Mouse (Mus musculus) stomach, embryonic 14.5 days (tissue): ENCODE results near the gene Rnf220. TPM values are rescaled to one million over a fixed set of nuclear protein-coding genes. Genes with fewer than 3 reads are reported as not detected.
A peak's percentile ranks its signal among the peaks of the same experiment; 100 is the strongest.

Experiments
- ATAC-seq: fragments of 200-750 bp; cut with Nextera tagmentation; 2 replicates; pipeline ENCODE4 v1.8.0; 2017; ENCODE audit warnings: low read depth, moderate TSS enrichment; ENCODE audit not compliant: insufficient number of reproducible peaks, insufficient read depth, low FRiP score
- H3K27ac ChIP-seq: fragments of 300-500 bp; sonication (generic); 2 replicates; pipeline ENCODE4 v1.5.1; 2014; ENCODE audit warnings: mild to moderate bottlenecking, low read length, moderate library complexity, mixed read lengths
- H3K27me3 ChIP-seq: fragments of 300-500 bp; sonication (generic); 2 replicates; pipeline ENCODE4 v1.6.1; 2014; ENCODE audit warnings: low read length, control low read depth, mixed read lengths; ENCODE audit not compliant: control insufficient read depth, insufficient read depth
- H3K36me3 ChIP-seq: fragments of 300-500 bp; sonication (generic); 2 replicates; pipeline ENCODE4 v1.6.1; 2014; ENCODE audit warnings: mild to moderate bottlenecking, control low read depth, low read length, moderate library complexity, mixed read lengths; ENCODE audit not compliant: control insufficient read depth, insufficient read depth
- H3K4me1 ChIP-seq: fragments of 300-500 bp; sonication (generic); 2 replicates; pipeline ENCODE4 v1.6.1; 2014; ENCODE audit warnings: low read length, control low read depth, mixed read lengths; ENCODE audit not compliant: control insufficient read depth, insufficient read depth
- H3K4me2 ChIP-seq: fragments of 300-500 bp; sonication (generic); replicated peaks from 2 replicates; pipeline ENCODE4 v1.6.1; 2014; ENCODE audit warnings: low read depth, low read length, control low read depth
- H3K4me3 ChIP-seq: fragments of 300-500 bp; sonication (generic); 2 replicates; pipeline ENCODE4 v1.5.1; 2014; ENCODE audit warnings: low read depth, low read length, control low read depth
- H3K9ac ChIP-seq: fragments of 300-500 bp; sonication (generic); replicated peaks from 2 replicates; pipeline ENCODE4 v1.6.1; 2014; ENCODE audit warnings: low read depth, mild to moderate bottlenecking, control low read depth, low read length, moderate library complexity, mixed read lengths
- H3K9me3 ChIP-seq: fragments of 300-500 bp; sonication (generic); 2 replicates; pipeline ENCODE4 v1.6.1; 2016; ENCODE audit warnings: low read depth, low read length, control low read depth; ENCODE audit not compliant: control insufficient read depth
- WGBS: fragments of 180-500 bp; shearing (Covaris S2); extraction: QIAGEN DNeasy Blood & Tissue Kit; methylation state at CpG from one replicate; pipeline ENCODE4 v1.1.7; 2014; 5-methylcytosine and 5-hydroxymethylcytosine counted together
- polyA plus RNA-seq: library from polyadenylated mRNA; unstranded; fragments of >200 nt; fragmentation: Nextera tagmentation; extraction: Ambion mirVana; gene quantifications from 2 replicates; pipeline ENCODE4 v1.2.1, GENCODE M21; 2014

Gene Rnf220
- 53.1 and 54.5 TPM in 2 replicates for polyA plus RNA-seq

GRCm38 (mm10) chr4:117496482-117497165 is at the start of gene Rnf220:
Gene Rnf220, minus strand, starts transcription at chr4:117497052.
- Histone ChIP-seq H3K27ac (no peak within 1 kb of the TSS), H3K4me3 (peak within 1 kb of the TSS; percentile 42), H3K27me3 (peaks cover 20% of the 10 kb centered on the region), H3K4me1 (peaks cover 23% of the 10 kb centered on the region), H3K9ac (0 out of 2 replicates have a peak within 1 kb of the TSS, but pooled peaks have one; percentile 1), H3K36me3 (no peaks in the 10 kb centered on the region), H3K9me3 (no peaks in the 10 kb centered on the region), H3K4me2 (peak within 1 kb of the TSS; percentile 94)
- ATAC-seq = peak; percentile 86
- WGBS = under 1% methylated on average over 42 of the region's 42 CpGs

GRCm38 (mm10) chr4:117546616-117547015 is 49.8 kb upstream of the Rnf220 start:
- H3K27me3 ChIP-seq = no peaks in the 10 kb centered on the region
- no peaks in the 10 kb centered on the region for H3K9me3 ChIP-seq
- H3K4me1 ChIP-seq = peaks cover 11% of the 10 kb centered on the region
- WGBS = 85% methylated on average over 6 of the region's 6 CpGs
- H3K9ac ChIP-seq = no peak overlapping the region
- no peak overlapping the region for H3K4me3 ChIP-seq
- H3K27ac ChIP-seq = no peak overlapping the region
- no peak for ATAC-seq
- H3K36me3 ChIP-seq = no peaks in the 10 kb centered on the region
- H3K4me2 ChIP-seq = no peak overlapping the region

- 84% methylated on average over 3 of the region's 3 CpGs for WGBS
- no peaks in the 10 kb centered on the region for H3K36me3 ChIP-seq
- no peak overlapping the region for H3K4me3 ChIP-seq
- 0 out of 2 replicates have a peak, but pooled peaks cover 2% of the 10 kb centered on the region for H3K4me1 ChIP-seq
- H3K4me2 ChIP-seq = no peak overlapping the region
- H3K27ac ChIP-seq = no peak overlapping the region
- H3K27me3 ChIP-seq = no peaks in the 10 kb centered on the region
- no peak for ATAC-seq
- H3K9ac ChIP-seq = no peak overlapping the region
- no peaks in the 10 kb centered on the region for H3K9me3 ChIP-seq
Measured at GRCm38 (mm10) chr4:117545448-117545847, 48.6 kb upstream of the Rnf220 start.

GRCm38 (mm10) chr4:117540571-117540970 is 43.7 kb upstream of the Rnf220 start:
- Histone ChIP-seq H3K4me3 (no peak overlapping the region), H3K27ac (no peak overlapping the region), H3K36me3 (no peaks in the 10 kb centered on the region), H3K4me1 (no peaks in the 10 kb centered on the region), H3K9ac (no peak overlapping the region), H3K9me3 (no peaks in the 10 kb centered on the region), H3K27me3 (no peaks in the 10 kb centered on the region), H3K4me2 (no peak overlapping the region)
- ATAC-seq = no peak
- WGBS = 72% methylated on average over 5 of the region's 5 CpGs

GRCm38 (mm10) chr4:117539329-117539980 is 42.6 kb upstream of the Rnf220 start:
- H3K9ac ChIP-seq = no peak overlapping the region
- no peak overlapping the region for H3K4me2 ChIP-seq
- H3K27me3 ChIP-seq = no peaks in the 10 kb centered on the region
- 61% methylated on average over 8 of the region's 8 CpGs for WGBS
- H3K36me3 ChIP-seq = no peaks in the 10 kb centered on the region
- H3K4me1 ChIP-seq = no peaks in the 10 kb centered on the region
- H3K9me3 ChIP-seq = no peaks in the 10 kb centered on the region
- ATAC-seq = no peak
- H3K4me3 ChIP-seq = no peak overlapping the region
- H3K27ac ChIP-seq = no peak overlapping the region

- 79% methylated on average over 7 of the region's 7 CpGs for WGBS
- no peak for ATAC-seq
- H3K4me2 ChIP-seq = no peak overlapping the region
Measured at GRCm38 (mm10) chr4:117537002-117537401, 40.1 kb upstream of the Rnf220 start.

GRCm38 (mm10) chr4:117535496-117536200 is 38.8 kb upstream of the Rnf220 start:
- no peaks in the 10 kb centered on the region for H3K9me3 ChIP-seq
- ATAC-seq = no peak
- no peak overlapping the region for H3K4me3 ChIP-seq
- H3K27ac ChIP-seq = no peak overlapping the region
- 51% methylated on average over 9 of the region's 9 CpGs for WGBS
- no peaks in the 10 kb centered on the region for H3K36me3 ChIP-seq
- no peaks in the 10 kb centered on the region for H3K4me1 ChIP-seq
- H3K27me3 ChIP-seq = no peaks in the 10 kb centered on the region
- H3K4me2 ChIP-seq = no peak overlapping the region
- no peak overlapping the region for H3K9ac ChIP-seq

More at GRCm38 (mm10) chr4:117537002-117537401, 40.1 kb upstream of the Rnf220 start:
- Histone ChIP-seq H3K36me3 (no peaks in the 10 kb centered on the region), H3K4me1 (no peaks in the 10 kb centered on the region), H3K27me3 (no peaks in the 10 kb centered on the region), H3K27ac (no peak overlapping the region), H3K4me3 (no peak overlapping the region), H3K9me3 (no peaks in the 10 kb centered on the region), H3K9ac (no peak overlapping the region)

GRCm38 (mm10) chr4:117529843-117530242 is 33.0 kb upstream of the Rnf220 start:
- Histone ChIP-seq H3K36me3 (no peaks in the 10 kb centered on the region), H3K4me3 (no peak overlapping the region), H3K9ac (no peak overlapping the region), H3K4me1 (0 out of 2 replicates have a peak, but pooled peaks cover 3% of the 10 kb centered on the region), H3K9me3 (no peaks in the 10 kb centered on the region), H3K27ac (no peak overlapping the region), H3K27me3 (no peaks in the 10 kb centered on the region), H3K4me2 (no peak overlapping the region)
- WGBS = 83% methylated on average over 4 of the region's 4 CpGs
- no peak for ATAC-seq
